Mouse (Mus musculus) neural tube, embryonic 11.5 days (tissue): ENCODE results near the gene Gpr55. TPM values are rescaled to one million over a fixed set of nuclear protein-coding genes. Genes with fewer than 3 reads are reported as not detected.

ENCODE experiments used
- polyA plus RNA-seq: library from polyadenylated mRNA; unstranded; fragments of >200 nt; fragmentation: Nextera tagmentation; extraction: Ambion mirVana; gene quantifications from 2 replicates; pipeline ENCODE4 v1.2.1, GENCODE M21; 2014

Gene Gpr55
- polyA plus RNA-seq, 1 experiment from 2014 or later = not detected

Other genes starting within 250 kb of the Gpr55 start
- gene A630001G21Rik, start 182.4 kb downstream of the Gpr55 start, polyA plus RNA-seq = 0.54 and 0.94 TPM in 2 replicates
- gene Cab39, start 167.6 kb downstream of the Gpr55 start, polyA plus RNA-seq = 70.5 and 74.7 TPM in 2 replicates
- gene Itm2c, start 66.7 kb downstream of the Gpr55 start, polyA plus RNA-seq = 70.6 and 72.3 TPM in 2 replicates
- 0.28 TPM in 1 of 2 replicates, not detected in the other for gene 4933407L21Rik, start 32.5 kb downstream of the Gpr55 start, polyA plus RNA-seq
- not detected in 2 replicates for gene Spata3, start 55.8 kb upstream of the Gpr55 start, polyA plus RNA-seq
- 0.68 and 0.87 TPM in 2 replicates for gene 2810459M11Rik, start 84.9 kb upstream of the Gpr55 start, polyA plus RNA-seq
- gene Psmd1, start 103.4 kb upstream of the Gpr55 start, polyA plus RNA-seq = 242 and 249 TPM in 2 replicates
- 0.45 TPM in 1 of 2 replicates, not detected in the other for gene Htr2b, start 151.0 kb upstream of the Gpr55 start, polyA plus RNA-seq
- 0.53 TPM in 1 of 2 replicates, not detected in the other for gene Gm21972, start 172.6 kb upstream of the Gpr55 start, polyA plus RNA-seq
- 31.9 and 34.5 TPM in 2 replicates for gene Armc9, start 193.8 kb upstream of the Gpr55 start, polyA plus RNA-seq